9 mouse cellular contexts compared by ENCODE assay signal in genomic region chrX:60547098-60547443, GRCm38 (mm10). TPM values are rescaled to one million over a fixed set of nuclear protein-coding genes. Genes with fewer than 3 reads are reported as not detected.
A peak's percentile ranks its signal among the peaks of the same experiment; 100 is the strongest.
DNase-seq lines count a peak whose midpoint lies in the region; ATAC-seq lines count a peak whose summit lies in the region.
"Had no signal": no experiment of that assay in that cellular context is flagged by ENCODE, and none has a peak within 500 bp of the region (broad histone marks: within the 10 kb centered on the region; RNA-seq: fewer than 3 reads in every experiment).

No protein-coding gene starts in this region.

- intact Hi-C loops in heart, postnatal 25 days (cut with DNase I): no loop called here
- intact Hi-C loops in left cerebral cortex, postnatal 36 days (cut with DNase I): no loop called here

- 18% methylated on average over 16 of the region's 16 CpGs for WGBS in heart, embryonic 16.5 days
- WGBS in embryonic facial prominence, embryonic 10.5 days: 22% methylated on average over 16 of the region's 16 CpGs
- WGBS in hindbrain, embryonic 14.5 days: 17% methylated on average over 12 of the region's 16 CpGs
- WGBS in midbrain, embryonic 15.5 days: 18% methylated on average over 16 of the region's 16 CpGs

- no peak for DNase-seq in heart, postnatal 25 days (ENCODE audit: low spot score)
- DNase-seq in embryonic facial prominence, embryonic 10.5 days (ENCODE audit: low spot score): no peak
- no peak for DNase-seq in hindbrain, embryonic 14.5 days (ENCODE audit: low spot score)
- DNase-seq in thymus, postnatal 36 days: no peak
- no peak for DNase-seq in spleen, postnatal 10 days (ENCODE audit: low spot score in 2 of 2)
- no peak for DNase-seq in left cerebral cortex, postnatal 36 days (ENCODE audit: low spot score in 2 of 2)

- H3K4me3 ChIP-seq in heart, embryonic 16.5 days (ENCODE audit: low read length): peak overlapping the region; percentile 60
- peak overlapping the region; percentile 64 for H3K4me3 ChIP-seq in embryonic facial prominence, embryonic 10.5 days
- H3K4me3 ChIP-seq in hindbrain, embryonic 14.5 days (replicated peaks; ENCODE audit: low read length): peak overlapping the region; percentile 42
- H3K4me3 ChIP-seq in midbrain, embryonic 15.5 days: peak overlapping the region; percentile 56
- H3K4me3 ChIP-seq: erythroblast, embryonic 14.5 days had no signal

- ATAC-seq in heart, embryonic 16.5 days (replicated peaks; ENCODE audit: extremely low read depth, insufficient read depth, low FRiP score): no peak
- ATAC-seq in hindbrain, embryonic 14.5 days (ENCODE audit: low FRiP score): peak; percentile 25; the same call in 1 of the 2 replicates
- ATAC-seq in midbrain, embryonic 15.5 days (replicated peaks): peak; percentile 34

- H3K36me3 ChIP-seq in heart, embryonic 16.5 days (ENCODE audit: control insufficient read depth, insufficient read depth): no peaks in the 10 kb centered on the region
- H3K36me3 ChIP-seq in embryonic facial prominence, embryonic 10.5 days (replicated peaks): no peaks in the 10 kb centered on the region
- H3K36me3 ChIP-seq in hindbrain, embryonic 14.5 days (replicated peaks; ENCODE audit: control insufficient read depth, insufficient read depth): no peaks in the 10 kb centered on the region
- no peaks in the 10 kb centered on the region for H3K36me3 ChIP-seq in midbrain, embryonic 15.5 days (replicated peaks)

- no peaks in the 10 kb centered on the region for H3K4me1 ChIP-seq in heart, embryonic 16.5 days (ENCODE audit: control insufficient read depth, insufficient read depth, low read length)
- H3K4me1 ChIP-seq in embryonic facial prominence, embryonic 10.5 days: 0 out of 2 replicates have a peak, but pooled peaks cover 5% of the 10 kb centered on the region
- no peaks in the 10 kb centered on the region for H3K4me1 ChIP-seq in hindbrain, embryonic 14.5 days (replicated peaks; ENCODE audit: control insufficient read depth, insufficient read depth, low read length)
- H3K4me1 ChIP-seq in midbrain, embryonic 15.5 days: 0 out of 2 replicates have a peak, but pooled peaks cover 3% of the 10 kb centered on the region

- H3K9me3 ChIP-seq in heart, embryonic 16.5 days (replicated peaks; ENCODE audit: control insufficient read depth, low read length): no peaks in the 10 kb centered on the region
- 0 out of 2 replicates have a peak, but pooled peaks cover 2% of the 10 kb centered on the region for H3K9me3 ChIP-seq in embryonic facial prominence, embryonic 10.5 days
- H3K9me3 ChIP-seq in hindbrain, embryonic 14.5 days (ENCODE audit: control insufficient read depth, low read length): no peaks in the 10 kb centered on the region
- H3K9me3 ChIP-seq in midbrain, embryonic 15.5 days: no peaks in the 10 kb centered on the region

- H3K27ac ChIP-seq in heart, embryonic 16.5 days (ENCODE audit: low read length): no peak overlapping the region
- H3K27ac ChIP-seq in embryonic facial prominence, embryonic 10.5 days (replicated peaks): peak overlapping the region; percentile 89
- H3K27ac ChIP-seq in hindbrain, embryonic 14.5 days: peak overlapping the region; percentile 69
- H3K27ac ChIP-seq in midbrain, embryonic 15.5 days: peak overlapping the region; percentile 86

- H3K4me2 ChIP-seq in heart, embryonic 16.5 days (ENCODE audit: low read depth, low read length): peak overlapping the region; percentile 72
- peak overlapping the region; percentile 55 for H3K4me2 ChIP-seq in hindbrain, embryonic 14.5 days (replicated peaks)
- peak overlapping the region; percentile 56 for H3K4me2 ChIP-seq in midbrain, embryonic 15.5 days

- 0 out of 2 replicates have a peak, but pooled peaks cover 2% of the 10 kb centered on the region for H3K27me3 ChIP-seq in heart, embryonic 16.5 days (ENCODE audit: control insufficient read depth, insufficient read depth, low read length)
- peaks cover 22% of the 10 kb centered on the region; the same call in 1 of the 2 replicates for H3K27me3 ChIP-seq in embryonic facial prominence, embryonic 10.5 days (replicated peaks; ENCODE audit: low read depth, poor library complexity, severe bottlenecking)
- H3K27me3 ChIP-seq in hindbrain, embryonic 14.5 days (ENCODE audit: control insufficient read depth, insufficient read depth, low read length): no peaks in the 10 kb centered on the region
- H3K27me3 ChIP-seq in midbrain, embryonic 15.5 days (replicated peaks): no peaks in the 10 kb centered on the region

- peak overlapping the region; percentile 67 for H3K9ac ChIP-seq in heart, embryonic 16.5 days (ENCODE audit: low read length)
- H3K9ac ChIP-seq in hindbrain, embryonic 14.5 days: peak overlapping the region; percentile 62
- peak overlapping the region; percentile 58 for H3K9ac ChIP-seq in midbrain, embryonic 15.5 days

RNA-seq across cellular contexts. Expression of gene Gm7073, which starts 8.0 kb away (rescaled TPM):
- polyA plus RNA-seq in heart, embryonic 16.5 days (2015; fragmentation: Nextera tagmentation; extraction: Ambion mirVana): not detected in 2 replicates
- not detected for total RNA-seq in heart, postnatal 25 days (2021)
- not detected in 2 replicates for polyA plus RNA-seq in embryonic facial prominence, embryonic 10.5 days (2016; fragmentation: Nextera tagmentation; extraction: Ambion mirVana)
- polyA plus RNA-seq in hindbrain, embryonic 14.5 days (2014; fragmentation: Nextera tagmentation; extraction: Ambion mirVana): not detected in 2 replicates
- polyA plus RNA-seq in midbrain, embryonic 15.5 days (2015; fragmentation: Nextera tagmentation; extraction: Ambion mirVana): not detected in 2 replicates
- not detected for total RNA-seq in left cerebral cortex, postnatal 36 days (2021)
- polyA plus RNA-seq: erythroblast, embryonic 14.5 days had no signal

RNA-seq across cellular contexts. Expression of gene Atp11c, which starts 45.4 kb away (rescaled TPM):
- polyA plus RNA-seq in heart, embryonic 16.5 days (2015; fragmentation: Nextera tagmentation; extraction: Ambion mirVana): 3.6 and 3.9 TPM in 2 replicates
- total RNA-seq in heart, postnatal 25 days (2021): 1 to 10 TPM; 5.8 to 7.4 TPM
- 16.6 and 16.9 TPM in 2 replicates for polyA plus RNA-seq in embryonic facial prominence, embryonic 10.5 days (2016; fragmentation: Nextera tagmentation; extraction: Ambion mirVana)
- 16.1 and 19.5 TPM in 2 replicates for polyA plus RNA-seq in hindbrain, embryonic 14.5 days (2014; fragmentation: Nextera tagmentation; extraction: Ambion mirVana)
- polyA plus RNA-seq in midbrain, embryonic 15.5 days (2015; fragmentation: Nextera tagmentation; extraction: Ambion mirVana): 10.4 and 10.6 TPM in 2 replicates
- total RNA-seq in left cerebral cortex, postnatal 36 days (2021): 1 to 10 TPM; 6.2 to 8.9 TPM
